Mouse (Mus musculus): Measurements from ENCODE around the gene Extl1. TPM values are rescaled to one million over a fixed set of nuclear protein-coding genes. Genes with fewer than 3 reads are reported as not detected.

The Extl1 gene
- total and polyA plus RNA-seq, 3 experiments: 3.1 to 4.9 (median 4.4) TPM

DNA sequence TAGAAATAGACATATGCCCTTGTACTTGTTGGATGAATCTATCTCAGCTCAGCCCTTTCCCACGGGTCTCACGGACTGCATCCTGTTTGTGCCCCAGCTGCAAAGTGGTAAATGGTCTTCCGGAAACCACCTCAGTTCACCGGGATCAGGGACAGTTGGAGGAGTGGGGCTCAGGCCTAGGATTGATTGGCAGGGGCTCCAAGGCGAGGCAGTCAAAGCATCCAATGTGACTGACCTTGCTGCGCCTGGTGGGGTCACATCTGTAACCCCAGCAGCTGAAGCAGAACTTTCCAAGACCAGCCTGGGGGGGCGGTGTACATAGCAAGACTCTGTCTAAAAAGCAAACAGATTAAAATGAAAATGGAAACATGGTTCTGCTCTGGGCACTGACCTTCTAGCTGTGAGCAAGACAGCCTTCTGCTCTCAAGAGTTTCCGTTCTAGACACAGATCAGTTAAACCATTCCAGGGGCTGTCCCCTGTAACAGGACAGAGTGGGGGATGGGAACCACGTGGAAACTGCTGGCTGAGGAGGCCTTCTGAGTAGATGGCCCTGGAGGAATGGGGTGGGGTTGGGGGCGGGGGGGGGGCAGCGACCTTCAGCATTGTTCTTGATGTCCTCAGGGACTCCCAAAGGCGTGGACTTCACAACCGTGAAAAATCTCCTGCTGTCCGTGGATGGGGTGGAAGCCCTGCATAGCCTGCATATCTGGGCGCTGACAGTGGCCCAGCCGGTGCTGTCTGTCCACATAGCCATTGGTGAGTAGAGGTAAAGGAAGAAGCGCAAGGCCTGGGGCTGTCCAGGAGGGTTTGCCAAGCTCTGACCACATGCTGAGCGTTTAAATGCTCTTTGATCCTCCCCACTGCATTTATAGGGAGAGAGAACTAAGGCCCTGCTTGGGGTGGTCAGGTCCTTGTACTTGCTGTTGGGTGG lies 32.1 kb downstream of the Extl1 start:
- DNase-seq: peak; percentile 37

DNA sequence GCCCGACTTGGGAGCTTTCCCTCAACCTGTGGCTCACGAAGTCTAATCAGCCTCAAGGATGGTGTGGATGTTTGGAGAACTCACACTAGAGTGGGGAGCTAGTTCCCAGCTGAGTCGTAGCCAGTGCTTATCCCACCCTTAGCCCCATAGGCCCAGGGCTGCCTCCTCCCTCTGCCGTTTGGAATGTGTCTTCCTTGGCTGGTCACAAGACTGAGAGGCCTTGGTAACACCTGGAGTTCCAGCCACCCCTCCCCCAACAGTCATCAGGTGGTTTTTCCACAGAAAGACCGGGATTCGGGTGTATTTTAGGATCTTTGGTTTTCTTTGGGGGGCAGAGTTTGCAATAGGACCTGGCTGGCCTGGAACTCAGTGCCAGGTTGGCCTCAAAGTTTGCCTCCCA lies 33.0 kb downstream of the Extl1 start:
- no peak for DNase-seq

DNA sequence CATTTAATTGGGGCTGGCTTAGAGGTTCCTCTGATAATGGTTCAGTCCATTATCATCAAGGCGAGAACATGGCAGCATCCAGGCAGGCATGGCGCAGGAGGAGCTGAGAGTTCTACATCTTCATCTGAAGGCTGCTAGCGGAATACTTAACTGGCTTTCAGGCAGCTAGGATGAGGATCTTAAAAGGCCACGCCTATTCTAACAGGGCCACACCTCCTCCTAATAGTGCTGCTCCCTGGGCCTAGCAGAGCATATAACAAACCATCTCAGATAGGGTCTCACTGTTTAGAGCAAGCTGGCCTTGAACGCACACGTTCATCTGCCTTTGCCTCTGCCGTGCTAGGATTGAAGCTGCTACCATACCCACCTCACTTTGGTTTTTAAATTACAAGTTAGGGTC lies 33.8 kb downstream of the Extl1 start:
- DNase-seq: no peak

DNA sequence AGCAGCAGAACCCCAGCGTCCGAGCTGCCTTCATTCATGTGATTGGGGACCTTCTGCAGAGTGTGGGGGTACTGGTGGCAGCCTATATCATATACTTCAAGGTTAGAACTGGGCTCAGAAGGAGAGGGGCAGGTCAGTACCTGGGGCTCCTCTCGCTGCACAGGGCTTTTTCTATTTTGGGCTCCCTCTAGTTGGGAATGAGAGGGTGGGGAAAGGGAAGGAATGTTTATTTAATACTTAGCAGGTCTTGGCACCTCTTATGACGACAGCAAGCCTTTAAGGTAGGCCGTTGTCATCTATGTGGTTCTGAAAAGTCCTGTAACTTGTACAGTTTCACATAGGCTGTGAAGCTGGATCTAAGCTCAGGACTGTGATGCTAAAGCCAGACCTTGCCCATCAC lies 35.1 kb downstream of the Extl1 start:
- DNase-seq: no peak

DNA sequence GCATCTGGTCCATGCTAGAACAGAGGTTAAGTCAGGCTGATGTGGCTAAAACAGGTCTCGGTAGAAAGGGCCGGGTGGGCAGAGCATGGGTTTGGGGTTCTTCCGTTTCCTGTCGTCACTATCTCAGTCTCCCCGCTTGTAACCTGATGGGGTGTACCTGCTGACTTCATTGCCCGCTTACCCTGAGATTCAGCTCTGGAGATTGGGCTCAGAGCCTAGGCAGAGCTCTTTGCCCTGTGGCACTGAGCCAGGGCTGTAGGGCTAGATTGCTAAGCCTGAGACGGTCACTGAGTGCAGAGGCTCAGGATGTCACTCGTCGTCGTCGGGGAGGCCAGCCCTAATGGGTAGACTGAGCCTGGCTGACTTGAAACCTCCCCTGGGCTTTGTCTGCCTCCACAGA lies 35.6 kb downstream of the Extl1 start:
- peak; percentile 56 for DNase-seq

DNA sequence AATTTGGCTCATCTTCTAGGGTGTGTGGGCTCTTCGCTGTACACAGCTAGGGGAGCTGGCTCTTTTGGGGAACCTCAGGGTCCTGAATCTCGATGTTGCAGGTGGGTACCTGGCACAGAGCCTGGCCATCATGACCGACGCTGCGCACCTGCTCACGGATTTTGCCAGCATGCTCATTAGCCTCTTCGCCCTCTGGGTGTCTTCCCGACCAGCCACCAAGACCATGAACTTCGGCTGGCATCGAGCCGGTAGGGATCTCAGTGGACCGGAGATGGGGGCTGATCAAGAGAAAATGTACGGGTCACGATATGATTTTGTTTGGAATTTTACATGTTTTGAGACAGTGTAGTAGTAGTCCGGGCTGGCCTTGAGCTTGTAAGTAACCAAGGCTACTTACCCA lies 37.8 kb downstream of the Extl1 start:
- DNase-seq: no peak

DNA sequence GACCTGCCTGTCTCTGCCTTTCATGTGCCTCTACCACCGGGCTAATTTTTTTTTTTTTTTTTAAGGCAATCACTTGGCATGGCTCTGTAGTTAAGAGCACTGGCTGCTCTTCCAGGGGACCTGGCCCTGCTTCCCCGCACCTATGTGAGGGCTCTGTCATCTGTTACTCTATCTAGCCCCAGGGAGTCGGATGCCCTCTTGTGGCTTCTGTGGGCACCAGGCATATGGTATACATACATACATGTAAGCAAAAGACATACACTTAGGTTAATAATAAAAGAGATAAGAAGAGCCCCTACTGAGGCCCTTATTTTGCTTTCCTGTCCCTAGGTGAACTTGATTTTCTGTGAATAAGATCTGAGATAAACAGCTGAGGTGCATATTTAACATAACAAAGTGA lies 39.0 kb downstream of the Extl1 start:
- no peak for DNase-seq

DNA sequence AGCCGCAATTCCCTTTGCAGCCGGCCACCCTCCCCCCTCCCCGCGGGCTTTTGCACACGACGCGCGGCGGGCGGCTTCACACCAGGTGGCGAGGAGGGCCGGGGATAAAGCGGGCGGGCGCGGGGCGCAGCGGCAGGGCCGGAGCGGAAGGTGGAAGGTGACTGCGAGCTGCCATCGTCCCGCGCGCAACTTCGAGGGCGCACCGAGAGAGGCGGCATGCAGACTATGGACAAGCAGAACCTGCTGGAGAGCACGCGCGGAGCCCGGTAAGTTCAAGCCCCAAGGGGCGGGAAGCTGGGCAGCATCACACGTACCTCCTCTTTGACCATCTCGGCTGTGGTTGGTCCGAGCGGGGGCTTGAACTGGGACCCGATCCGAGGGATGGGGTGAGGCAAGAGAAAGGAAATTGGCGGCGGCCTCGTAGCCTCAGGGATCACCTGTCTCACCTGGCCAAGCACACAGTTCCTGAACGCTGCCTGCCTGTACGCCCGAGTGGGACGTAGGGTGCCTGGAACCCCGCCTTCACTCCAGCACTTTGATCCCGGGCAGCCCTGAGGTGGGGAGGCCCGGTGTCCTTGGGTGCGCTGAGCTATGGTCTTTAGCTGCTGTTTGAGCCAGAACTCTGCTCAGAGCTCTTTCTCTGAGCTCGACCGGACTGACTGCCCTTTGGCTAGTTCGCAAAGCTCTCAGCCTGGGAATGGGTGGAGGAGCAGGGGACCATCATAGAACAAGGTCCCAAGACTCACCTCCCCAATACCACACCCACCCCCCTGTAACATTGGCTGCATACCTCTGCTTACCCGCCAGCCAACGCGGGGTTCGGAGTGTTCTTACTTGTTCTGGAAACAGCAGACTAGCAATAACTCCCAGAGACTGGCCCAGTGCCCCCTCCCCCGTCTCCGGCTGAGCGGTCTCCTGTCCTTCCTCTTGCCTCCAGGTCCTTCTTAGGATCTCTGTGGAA lies 40.3 kb downstream of the Extl1 start, which contains the start of gene Slc30a2:
Slc30a2 (plus strand) TSS at position 111 of the 961 bp plus-strand sequence.
- peak; percentile 80 for DNase-seq

DNA sequence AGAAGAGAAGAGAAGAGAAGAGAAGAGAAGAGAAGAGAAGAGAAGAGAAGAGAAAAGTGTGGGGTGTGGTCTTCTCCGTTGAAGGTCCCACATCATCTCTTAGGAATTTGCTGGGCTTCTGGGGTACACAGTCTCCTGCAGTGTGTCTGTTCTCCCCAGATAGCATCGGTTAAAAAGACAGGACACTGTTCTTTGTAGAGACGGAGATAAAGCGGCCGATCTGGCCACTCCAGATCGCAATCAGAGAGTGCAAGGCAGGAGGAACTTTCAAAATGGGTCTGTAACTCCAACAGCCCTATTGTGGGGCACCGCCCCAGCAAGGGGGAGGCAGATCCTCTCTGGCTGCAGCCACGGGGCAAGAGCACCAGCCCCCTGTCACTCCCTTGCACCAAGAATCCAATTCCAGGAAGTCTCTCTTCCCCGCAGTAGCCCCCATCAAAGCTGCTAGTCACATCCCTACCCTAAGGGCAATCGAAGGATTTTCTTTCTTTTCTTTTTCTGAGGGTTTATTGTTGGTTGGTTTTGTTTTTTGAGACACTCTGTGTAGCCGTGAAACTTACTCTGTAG lies 41.4 kb downstream of the Extl1 start:
- DNase-seq: no peak

DNA sequence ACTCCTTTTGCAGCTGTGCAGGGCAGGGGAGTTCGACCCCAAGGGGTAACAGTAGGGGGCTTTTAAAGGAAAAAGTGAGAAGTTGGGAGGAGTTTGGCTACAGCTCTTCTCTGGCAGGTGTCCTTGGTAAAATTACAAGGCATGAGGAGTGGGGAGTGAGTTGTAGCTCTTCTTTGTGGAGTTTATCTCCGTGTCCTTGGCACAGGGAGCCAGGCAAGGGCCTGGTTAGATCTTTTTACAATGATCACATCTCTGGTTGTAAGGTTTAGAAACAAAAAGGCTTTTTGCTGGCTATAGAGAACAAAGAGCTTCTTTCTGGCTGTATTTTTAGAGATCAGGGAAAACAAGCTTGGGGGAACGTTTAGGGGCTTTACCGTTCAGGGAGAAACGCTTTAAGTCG lies 42.4 kb downstream of the Extl1 start:
- DNase-seq: peak; percentile 51

DNA sequence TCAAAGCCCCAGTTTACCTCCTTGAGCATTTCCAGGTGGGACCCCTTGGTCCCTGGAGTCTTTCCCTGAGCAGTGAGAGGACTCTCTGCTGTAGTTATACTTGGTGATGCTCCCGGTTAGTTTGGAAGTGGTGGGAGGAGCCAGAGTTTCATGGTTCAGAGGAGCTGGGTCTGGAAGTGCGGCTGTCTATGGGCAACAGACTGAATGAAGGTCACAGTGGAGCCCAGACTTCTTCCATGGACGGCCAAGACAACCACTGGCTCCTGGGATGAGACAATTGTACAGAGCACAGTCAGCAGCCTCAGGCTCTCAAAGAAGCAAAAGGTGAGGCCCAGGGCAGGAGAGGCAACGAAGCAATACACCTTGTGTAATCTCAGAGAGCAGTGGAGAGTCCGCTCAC lies 53.4 kb downstream of the Extl1 start:
- no peak for DNase-seq

DNA sequence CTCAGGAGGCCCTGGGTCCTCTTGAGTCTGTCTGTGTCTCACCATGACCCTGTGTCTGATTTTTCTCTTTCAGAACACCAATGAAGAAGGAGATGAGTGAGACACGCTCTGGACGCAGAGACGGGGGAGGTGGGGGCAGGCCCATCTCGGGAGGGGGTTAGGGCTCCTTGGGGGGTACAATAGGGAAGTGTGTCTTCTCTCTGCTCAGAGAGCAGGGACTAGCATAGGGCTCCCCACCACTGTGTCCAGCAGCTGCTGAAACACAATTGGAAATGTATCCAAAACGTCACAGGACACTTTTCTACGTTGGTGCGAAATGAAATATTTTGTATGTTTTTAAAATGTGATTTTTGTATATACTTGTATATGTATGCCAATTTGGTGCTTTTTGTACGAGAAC lies 54.8 kb downstream of the Extl1 start:
- no peak for DNase-seq

DNA sequence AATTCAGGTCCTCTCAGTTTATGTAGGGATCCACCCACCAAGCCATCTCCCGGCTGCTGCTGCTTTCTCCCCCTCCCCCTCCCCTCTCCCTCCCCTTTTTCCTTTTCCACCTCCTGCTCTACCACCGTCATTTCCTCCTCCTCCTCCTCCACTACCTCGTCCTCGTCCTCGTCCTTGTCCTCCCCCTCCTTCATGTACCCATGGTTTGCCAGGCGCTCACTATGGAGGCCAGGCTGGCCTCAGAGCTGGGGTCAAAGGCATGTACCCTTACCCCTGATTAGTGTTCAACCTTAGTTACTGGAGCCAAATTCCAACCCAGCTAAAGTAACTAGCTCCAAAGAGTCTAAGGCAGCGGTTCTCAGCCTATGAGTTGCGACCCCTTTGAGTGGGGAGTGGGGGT lies 55.5 kb downstream of the Extl1 start:
- DNase-seq: no peak

DNA sequence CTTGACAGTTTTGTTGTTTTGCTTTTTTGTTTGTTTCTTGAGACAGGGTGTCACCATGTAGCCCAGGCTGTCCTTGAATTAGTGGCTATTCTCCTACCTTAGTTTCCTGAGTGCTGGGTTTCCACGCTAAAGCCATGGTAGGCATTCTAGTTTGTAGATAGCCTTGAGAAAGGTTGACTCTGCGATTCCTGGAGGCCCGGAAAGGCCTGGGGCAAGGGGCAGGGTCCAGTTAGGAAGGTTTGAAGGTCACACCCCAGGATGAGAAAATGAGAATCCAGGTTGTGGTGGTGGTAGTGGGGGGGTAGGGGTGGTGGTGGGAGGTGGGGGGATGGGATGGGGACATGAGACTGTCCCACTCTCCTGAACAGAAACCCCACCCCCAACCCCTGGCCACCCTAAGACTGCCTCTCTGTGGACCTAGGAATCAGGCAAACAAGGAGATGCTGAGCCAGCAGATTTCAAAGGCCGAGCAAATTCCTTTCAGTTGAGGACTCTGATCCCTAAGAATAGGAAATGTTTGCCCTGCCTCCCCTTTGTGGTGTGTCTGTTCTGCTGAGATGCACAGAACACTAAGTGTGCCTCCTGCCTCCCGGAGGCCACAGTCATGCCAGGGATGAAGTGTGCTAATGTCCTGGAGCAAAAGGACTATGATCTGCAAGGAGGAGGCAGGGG lies 56.7 kb downstream of the Extl1 start:
- no peak for DNase-seq

DNA sequence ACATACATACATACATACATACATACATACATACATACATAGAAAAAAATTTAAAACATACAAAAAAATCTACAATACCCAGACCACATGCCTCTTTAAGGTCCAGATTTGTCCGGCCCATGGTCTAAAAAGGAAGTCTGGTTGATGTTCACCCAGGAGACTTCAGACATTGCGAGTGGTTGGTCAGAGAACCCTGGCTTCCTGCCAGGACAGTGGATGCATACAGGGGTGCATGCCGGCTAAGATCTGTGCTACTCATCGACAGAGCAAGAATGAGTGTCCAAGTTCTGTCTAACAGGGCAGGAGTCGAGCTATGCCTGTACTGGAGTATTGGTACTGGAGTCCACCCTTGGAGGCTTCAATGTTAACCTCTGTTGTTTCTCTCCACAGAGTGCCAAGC lies 59.0 kb downstream of the Extl1 start:
- DNase-seq: no peak

DNA sequence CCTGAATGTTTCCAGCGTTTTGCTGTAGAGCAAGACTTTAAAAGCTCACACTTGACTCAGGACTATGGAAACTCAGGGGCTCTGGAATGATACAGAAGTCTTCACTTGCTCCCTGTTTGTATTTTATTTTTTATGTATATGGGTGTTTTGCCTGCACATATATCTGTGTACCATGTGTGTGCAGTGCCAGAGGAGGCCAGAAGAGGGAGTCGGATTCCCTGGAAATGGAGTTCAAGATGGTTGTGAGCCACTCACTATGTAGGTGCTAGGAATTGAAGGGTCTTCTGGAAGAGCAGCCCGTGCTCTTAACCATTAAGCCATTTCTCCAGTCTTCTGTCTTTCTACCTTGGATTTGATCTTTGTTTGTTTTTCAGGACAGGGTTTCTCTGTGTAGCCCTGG lies 62.1 kb downstream of the Extl1 start:
- no peak for DNase-seq

DNA sequence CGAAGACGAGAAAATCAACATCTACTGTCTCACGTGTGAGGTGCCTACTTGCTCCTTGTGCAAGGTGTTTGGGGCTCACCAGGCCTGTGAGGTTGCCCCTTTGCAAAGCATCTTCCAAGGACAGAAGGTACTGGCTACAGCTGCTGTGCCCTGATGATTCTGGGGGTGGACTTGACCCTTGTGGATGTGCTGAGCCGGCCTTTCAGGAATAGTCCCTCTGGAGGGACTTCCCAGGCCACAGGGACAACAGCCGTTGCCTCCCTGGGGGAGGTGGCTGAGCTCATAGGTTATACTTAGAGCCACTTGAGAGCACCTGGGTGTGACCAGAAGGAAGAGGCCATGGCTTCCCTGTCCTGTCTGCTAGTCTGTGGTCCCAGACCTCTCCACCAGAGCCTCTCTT lies 64.0 kb downstream of the Extl1 start:
- no peak for DNase-seq

DNA sequence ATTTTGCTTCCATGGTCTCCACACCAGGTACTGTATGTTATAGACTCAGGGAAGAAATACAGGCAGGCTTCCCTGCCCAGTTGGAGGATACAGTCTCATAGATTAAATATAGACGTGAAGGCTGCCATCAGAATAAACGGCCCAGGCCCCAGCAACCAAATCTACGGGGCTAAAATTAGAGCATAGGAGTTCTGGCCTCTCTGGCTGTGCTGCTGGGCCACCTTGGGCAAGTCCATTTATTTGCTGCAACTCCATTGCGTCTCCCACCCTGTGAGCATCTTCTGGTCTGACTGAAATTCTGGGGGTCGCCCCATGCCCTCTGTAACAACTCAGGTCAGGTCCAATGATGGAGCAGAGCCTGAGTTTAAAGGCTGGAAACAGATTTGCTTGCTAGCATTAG lies 64.6 kb downstream of the Extl1 start:
- no peak for DNase-seq

DNA sequence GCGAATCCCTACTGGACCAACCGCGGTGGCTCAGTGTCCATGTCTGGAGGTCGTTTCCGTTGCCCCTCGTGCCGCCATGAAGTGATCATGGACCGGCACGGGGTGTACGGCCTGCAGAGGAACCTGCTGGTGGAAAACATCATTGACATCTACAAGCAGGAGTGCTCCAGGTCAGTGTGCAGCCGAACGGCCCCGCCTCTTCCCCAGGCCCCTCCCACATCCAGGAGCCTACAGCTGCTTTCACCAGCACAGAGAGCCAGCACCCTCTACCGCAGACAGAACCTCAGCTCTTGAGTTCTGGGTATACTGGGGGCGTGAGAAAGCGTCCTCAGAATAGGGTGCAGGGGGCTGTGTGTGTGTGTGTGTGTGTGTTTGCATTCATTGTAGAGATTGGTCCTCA lies 67.3 kb downstream of the Extl1 start:
- DNase-seq: no peak

DNA sequence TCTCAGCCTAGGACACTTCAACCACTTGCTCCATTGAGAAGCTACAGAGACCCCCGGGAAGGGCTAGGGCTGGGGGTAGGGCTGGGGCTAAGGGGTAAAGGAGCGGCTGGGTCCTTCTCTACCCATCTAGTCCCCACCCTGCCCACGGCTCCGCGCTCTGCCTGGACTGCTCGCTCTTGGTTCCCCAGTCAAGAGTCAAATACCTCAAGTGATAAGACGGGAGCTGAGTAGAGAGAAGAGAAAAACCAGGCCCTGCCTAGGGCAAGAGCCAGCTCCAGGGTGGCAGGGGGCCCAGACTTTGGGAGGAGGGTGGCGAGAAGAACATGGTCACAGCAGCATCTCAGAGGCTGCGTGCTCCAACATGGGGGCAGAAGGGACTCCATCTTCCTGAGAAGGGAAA lies 68.2 kb downstream of the Extl1 start:
- no peak for DNase-seq

DNA sequence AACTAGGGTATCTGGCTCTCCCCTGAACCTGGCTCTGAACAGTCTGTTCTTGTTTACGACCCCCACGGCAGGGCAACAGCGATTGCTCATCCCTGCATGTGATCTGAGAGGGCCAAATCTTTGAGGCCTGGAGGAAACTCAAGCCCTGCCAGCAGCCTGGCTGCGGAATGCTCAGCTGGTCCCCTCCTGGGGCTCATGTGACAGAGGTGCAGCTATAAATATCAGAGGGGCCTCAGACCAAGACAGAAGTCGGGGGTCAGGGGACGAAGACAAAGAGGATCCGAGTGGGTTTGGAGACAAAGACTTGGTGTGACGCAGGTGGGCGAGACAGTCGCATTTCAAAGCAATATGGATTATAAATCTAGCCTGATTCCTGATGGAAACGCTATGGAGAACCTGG lies 68.8 kb downstream of the Extl1 start, which contains the start of gene Trim63:
Trim63 (plus strand) TSS at position 245 of the 400 bp plus-strand sequence.
- DNase-seq: no peak

Measured in adrenal gland, adult 2 months (tissue).